In genomic region chr1:91415311-91415710, GRCm38 (mm10) we compare ENCODE assay signal across 9 mouse cellular contexts. TPM values are rescaled to one million over a fixed set of nuclear protein-coding genes. Genes with fewer than 3 reads are reported as not detected.
DNase-seq lines count a peak whose midpoint lies in the region; ATAC-seq and TF ChIP-seq lines count a peak whose summit lies in the region.
"Had no signal": no experiment of that assay in that cellular context is flagged by ENCODE, and none has a peak within 500 bp of the region (broad histone marks: within the 10 kb centered on the region; RNA-seq: fewer than 3 reads in every experiment).

No protein-coding gene starts in this region.

- no peaks in the 10 kb centered on the region for H3K27me3 ChIP-seq in heart, embryonic 13.5 days (replicated peaks)
- peaks cover 6% of the 10 kb centered on the region; the same call in 1 of the 2 replicates for H3K27me3 ChIP-seq in hindbrain, embryonic 10.5 days (ENCODE audit: insufficient read depth, poor library complexity, severe bottlenecking)
- H3K27me3 ChIP-seq in midbrain, embryonic 14.5 days (ENCODE audit: control insufficient read depth, insufficient read depth, low read length) = no peaks in the 10 kb centered on the region

- peak overlapping the region; percentile 100 for H3K27ac ChIP-seq in heart, embryonic 13.5 days (replicated peaks)
- peak overlapping the region; percentile 96 for H3K27ac ChIP-seq in hindbrain, embryonic 10.5 days
- peak overlapping the region; percentile 91 for H3K27ac ChIP-seq in midbrain, embryonic 14.5 days (replicated peaks; ENCODE audit: low read depth, low read length)

- H3K4me2 ChIP-seq in heart, embryonic 13.5 days = 0 out of 2 replicates have a peak overlapping the region, but pooled peaks have one; percentile 91
- peak overlapping the region; percentile 97 for H3K4me2 ChIP-seq in midbrain, embryonic 14.5 days (ENCODE audit: low read length)

- TF ChIP-seq CTCF in brain, embryonic 14.5 days (IDR thresholded peaks at IDR 0.05; ENCODE audit: borderline replicate concordance, extremely low read depth, insufficient read depth, insufficient read length) = no peak

- intact Hi-C loops in left cerebral cortex, postnatal 14 days (cut with DNase I) = no loop called here

- H3K4me1 ChIP-seq in heart, embryonic 13.5 days = peaks cover 29% of the 10 kb centered on the region
- peaks cover 70% of the 10 kb centered on the region for H3K4me1 ChIP-seq in hindbrain, embryonic 10.5 days (replicated peaks)
- peaks cover 36% of the 10 kb centered on the region for H3K4me1 ChIP-seq in midbrain, embryonic 14.5 days (ENCODE audit: control insufficient read depth, insufficient read depth, low read length)

- H3K9ac ChIP-seq in heart, embryonic 13.5 days = peak overlapping the region; percentile 86
- peak overlapping the region; percentile 85; the same call in 1 of the 2 replicates for H3K9ac ChIP-seq in midbrain, embryonic 14.5 days (replicated peaks; ENCODE audit: low read length)

- ATAC-seq in heart, embryonic 13.5 days (ENCODE audit: extremely low read depth, insufficient number of reproducible peaks, low FRiP score, low TSS enrichment) = no peak
- no peak for ATAC-seq in midbrain, embryonic 14.5 days (ENCODE audit: low FRiP score, low TSS enrichment)
- no peak for ATAC-seq in erythroblast, adult 5-6 weeks (replicated peaks; ENCODE audit: low FRiP score, poor library complexity, severe bottlenecking)
- ATAC-seq: CD4-positive, CD25-positive, alpha-beta regulatory T cell, adult 4 months had no signal

- no peak for DNase-seq in heart, adult 11 months
- DNase-seq in brain, embryonic 14.5 days (ENCODE audit: low read depth) = peak; percentile 73
- peak; percentile 12 for DNase-seq in hindbrain, embryonic 10.5 days (ENCODE audit: low spot score)
- DNase-seq in midbrain, embryonic 14.5 days = peak; percentile 66
- no peak for DNase-seq in thymus, postnatal 36 days
- no peak for DNase-seq in left cerebral cortex, postnatal 14 days (ENCODE audit: low spot score in 2 of 2)

- WGBS in heart, embryonic 13.5 days = 87% methylated on average over 5 of the region's 5 CpGs
- 73% methylated on average over 5 of the region's 5 CpGs for WGBS in hindbrain, embryonic 10.5 days
- 22% methylated on average over 5 of the region's 5 CpGs for WGBS in midbrain, embryonic 14.5 days

- peaks cover 38% of the 10 kb centered on the region for H3K36me3 ChIP-seq in heart, embryonic 13.5 days
- peaks cover 17% of the 10 kb centered on the region for H3K36me3 ChIP-seq in hindbrain, embryonic 10.5 days
- H3K36me3 ChIP-seq in midbrain, embryonic 14.5 days (ENCODE audit: control insufficient read depth, insufficient read depth, low read length) = peaks cover 19% of the 10 kb centered on the region

- no peak overlapping the region for H3K4me3 ChIP-seq in heart, embryonic 13.5 days
- H3K4me3 ChIP-seq in hindbrain, embryonic 10.5 days = no peak overlapping the region
- no peak overlapping the region for H3K4me3 ChIP-seq in midbrain, embryonic 14.5 days (replicated peaks; ENCODE audit: low read depth, low read length)

- H3K9me3 ChIP-seq in heart, embryonic 13.5 days = no peaks in the 10 kb centered on the region
- H3K9me3 ChIP-seq in hindbrain, embryonic 10.5 days = no peaks in the 10 kb centered on the region
- H3K9me3 ChIP-seq in midbrain, embryonic 14.5 days (ENCODE audit: control insufficient read depth, low read length) = no peaks in the 10 kb centered on the region

- no peak for TF ChIP-seq POLR2A in brain, embryonic 14.5 days (IDR thresholded peaks at IDR 0.05; ENCODE audit: borderline replicate concordance, extremely low read depth, insufficient read depth, insufficient read length, poor library complexity, severe bottlenecking)

RNA-seq across cellular contexts. Expression of gene Hes6, which starts 1.5 kb away (rescaled TPM):
- polyA plus RNA-seq in heart, embryonic 13.5 days (2015; fragmentation: Nextera tagmentation; extraction: Ambion mirVana) = 61.5 and 70.9 TPM in 2 replicates
- 144 and 245 TPM in 2 replicates for polyA plus RNA-seq in brain, embryonic 14.5 days (2012; rRNA removed)
- 285 and 401 TPM in 2 replicates for polyA plus RNA-seq in hindbrain, embryonic 10.5 days (2016; fragmentation: Nextera tagmentation; extraction: Ambion mirVana)
- 187 and 214 TPM in 2 replicates for polyA plus RNA-seq in midbrain, embryonic 14.5 days (2014; fragmentation: Nextera tagmentation; extraction: Ambion mirVana)
- total RNA-seq in erythroblast, adult 5-6 weeks (2015; ENCODE audit: low replicate concordance) = 2.5 and 4.8 TPM in 2 replicates
- 4.2 and 5.0 TPM in 2 replicates for total RNA-seq in erythroblast, adult 5-6 weeks (2017; ENCODE audit: low replicate concordance)
- 10 to 100 TPM; 16.5 to 21.0 TPM for total RNA-seq in left cerebral cortex, postnatal 14 days (2021)

RNA-seq across cellular contexts. Expression of gene Ilkap, which starts 16.7 kb away (rescaled TPM):
- polyA plus RNA-seq in heart, embryonic 13.5 days (2015; fragmentation: Nextera tagmentation; extraction: Ambion mirVana) = 92.0 and 107 TPM in 2 replicates
- 118 and 128 TPM in 2 replicates for polyA plus RNA-seq in brain, embryonic 14.5 days (2012; rRNA removed)
- polyA plus RNA-seq in hindbrain, embryonic 10.5 days (2016; fragmentation: Nextera tagmentation; extraction: Ambion mirVana) = 165 and 173 TPM in 2 replicates
- polyA plus RNA-seq in midbrain, embryonic 14.5 days (2014; fragmentation: Nextera tagmentation; extraction: Ambion mirVana) = 132 and 141 TPM in 2 replicates
- 32.6 and 82.0 TPM in 2 replicates for total RNA-seq in erythroblast, adult 5-6 weeks (2015; ENCODE audit: low replicate concordance)
- 55.6 and 70.8 TPM in 2 replicates for total RNA-seq in erythroblast, adult 5-6 weeks (2017; ENCODE audit: low replicate concordance)
- 10 to 100 TPM; 49.9 to 56.0 TPM for total RNA-seq in left cerebral cortex, postnatal 14 days (2021)

RNA-seq across cellular contexts. Expression of gene Per2, which starts 43.8 kb away (rescaled TPM):
- polyA plus RNA-seq in heart, embryonic 13.5 days (2015; fragmentation: Nextera tagmentation; extraction: Ambion mirVana) = 2.7 and 3.1 TPM in 2 replicates
- polyA plus RNA-seq in brain, embryonic 14.5 days (2012; rRNA removed) = 8.9 and 9.4 TPM in 2 replicates
- 1.9 and 2.4 TPM in 2 replicates for polyA plus RNA-seq in hindbrain, embryonic 10.5 days (2016; fragmentation: Nextera tagmentation; extraction: Ambion mirVana)
- 3.0 and 6.8 TPM in 2 replicates for polyA plus RNA-seq in midbrain, embryonic 14.5 days (2014; fragmentation: Nextera tagmentation; extraction: Ambion mirVana)
- total RNA-seq in erythroblast, adult 5-6 weeks (2015; ENCODE audit: low replicate concordance) = 1.9 and 2.7 TPM in 2 replicates
- 1.7 and 2.0 TPM in 2 replicates for total RNA-seq in erythroblast, adult 5-6 weeks (2017; ENCODE audit: low replicate concordance)
- total RNA-seq in left cerebral cortex, postnatal 14 days (2021) = 10 to 100 TPM; 18.8 to 26.1 TPM

RNA-seq across cellular contexts. Expression of gene Erfe, which starts 49.1 kb away (rescaled TPM):
- polyA plus RNA-seq in heart, embryonic 13.5 days (2015; fragmentation: Nextera tagmentation; extraction: Ambion mirVana) = 1.3 and 1.8 TPM in 2 replicates
- 0.26 and 0.40 TPM in 2 replicates for polyA plus RNA-seq in brain, embryonic 14.5 days (2012; rRNA removed)
- polyA plus RNA-seq in hindbrain, embryonic 10.5 days (2016; fragmentation: Nextera tagmentation; extraction: Ambion mirVana) = 0.85 and 1.7 TPM in 2 replicates
- 0.17 and 0.42 TPM in 2 replicates for polyA plus RNA-seq in midbrain, embryonic 14.5 days (2014; fragmentation: Nextera tagmentation; extraction: Ambion mirVana)
- 0.42 and 2.7 TPM in 2 replicates for total RNA-seq in erythroblast, adult 5-6 weeks (2015; ENCODE audit: low replicate concordance)
- total RNA-seq in erythroblast, adult 5-6 weeks (2017; ENCODE audit: low replicate concordance) = 0.70 TPM in 1 of 2 replicates, not detected in the other
- under 1 TPM; 0.15 to 0.34 TPM for total RNA-seq in left cerebral cortex, postnatal 14 days (2021)
- polyA plus RNA-seq: CD4-positive, CD25-positive, alpha-beta regulatory T cell, adult 4 months had no signal

Comparison
In these comparisons a context has a peak if more than half of its experiments do, and no peak if none do; other contexts are left out.
1. DNase-seq: peak in brain, embryonic 14.5 days (single experiment), hindbrain, embryonic 10.5 days (single experiment) and midbrain, embryonic 14.5 days (single experiment); none in heart, adult 11 months (single experiment), thymus, postnatal 36 days (0 of 2) and left cerebral cortex, postnatal 14 days (0 of 2).
2. Peak in every context shown above with its lines, with median percentiles within 50 percentile points of each other: H3K27ac ChIP-seq.